Mouse (Mus musculus): ENCODE results near the gene 2310033P09Rik. TPM values are rescaled to one million over a fixed set of nuclear protein-coding genes. Genes with fewer than 3 reads are reported as not detected.

The 2310033P09Rik gene
- polyA plus RNA-seq, 1 experiment from 2014 or later: 24.3 TPM

GRCm38 (mm10) chr11:59176475-59176874 lies 31.6 kb upstream of the 2310033P09Rik start:
- Histone ChIP-seq H3K9ac (no peak overlapping the region), H3K27ac (no peak overlapping the region), H3K4me3 (0 out of 2 replicates have a peak overlapping the region, but pooled peaks have one; percentile 4), H3K27me3 (replicated peaks) (peaks cover 56% of the 10 kb centered on the region), H3K36me3 (replicated peaks) (no peaks in the 10 kb centered on the region), H3K9me3 (no peaks in the 10 kb centered on the region), H3K4me2 (no peak overlapping the region), H3K4me1 (no peaks in the 10 kb centered on the region)
- WGBS: 3% methylated on average over 48 of the region's 48 CpGs
- ATAC-seq (replicated peaks): no peak

GRCm38 (mm10) chr11:59176921-59177320 lies 31.2 kb upstream of the 2310033P09Rik start:
- 11% methylated on average over 34 of the region's 34 CpGs for WGBS
- Histone ChIP-seq H3K36me3 (replicated peaks) (no peaks in the 10 kb centered on the region), H3K9me3 (no peaks in the 10 kb centered on the region), H3K9ac (no peak overlapping the region), H3K4me1 (no peaks in the 10 kb centered on the region), H3K4me3 (no peak overlapping the region), H3K4me2 (no peak overlapping the region), H3K27ac (no peak overlapping the region), H3K27me3 (replicated peaks) (peaks cover 56% of the 10 kb centered on the region)
- ATAC-seq (replicated peaks): no peak

- Histone ChIP-seq H3K9ac (no peak within 1 kb of the TSS), H3K36me3 (replicated peaks) (peaks cover 18% of the 10 kb centered on the region; the same call in 1 of the 2 replicates), H3K27ac (no peak within 1 kb of the TSS), H3K4me2 (no peak within 1 kb of the TSS), H3K9me3 (no peaks in the 10 kb centered on the region), H3K27me3 (replicated peaks) (peaks cover 18% of the 10 kb centered on the region), H3K4me3 (no peak within 1 kb of the TSS), H3K4me1 (no peaks in the 10 kb centered on the region)
- no peak for ATAC-seq (replicated peaks)
- 24% methylated on average over 3 of the region's 3 CpGs for WGBS
These were observed 25.2 kb upstream of the 2310033P09Rik start, which contains the start of gene Gjc2 for GRCm38 (mm10) chr11:59182864-59183331. Gjc2 (minus strand) TSS chr11:59183213.

GRCm38 (mm10) chr11:59183821-59184220 lies 24.3 kb upstream of the 2310033P09Rik start:
- ATAC-seq (replicated peaks): no peak
- peaks cover 6% of the 10 kb centered on the region; the same call in 1 of the 2 replicates for H3K4me1 ChIP-seq
- WGBS: 38% methylated on average over 3 of the region's 3 CpGs
- H3K36me3 ChIP-seq (replicated peaks): peaks cover 18% of the 10 kb centered on the region; the same call in 1 of the 2 replicates
- H3K9ac ChIP-seq: no peak overlapping the region
- H3K9me3 ChIP-seq: no peaks in the 10 kb centered on the region
- no peak overlapping the region for H3K4me3 ChIP-seq
- H3K27me3 ChIP-seq (replicated peaks): peaks cover 8% of the 10 kb centered on the region
- H3K27ac ChIP-seq: no peak overlapping the region
- no peak overlapping the region for H3K4me2 ChIP-seq

- H3K27me3 ChIP-seq (replicated peaks): no peaks in the 10 kb centered on the region
- no peak for ATAC-seq (replicated peaks)
- H3K4me2 ChIP-seq: no peak overlapping the region
- no peak overlapping the region for H3K9ac ChIP-seq
- peaks cover 22% of the 10 kb centered on the region for H3K4me1 ChIP-seq
- H3K36me3 ChIP-seq (replicated peaks): peaks cover 18% of the 10 kb centered on the region; the same call in 1 of the 2 replicates
- H3K9me3 ChIP-seq: no peaks in the 10 kb centered on the region
- H3K4me3 ChIP-seq: no peak overlapping the region
- WGBS: 85% methylated on average over 5 of the region's 5 CpGs
- no peak overlapping the region for H3K27ac ChIP-seq
These were observed 22.6 kb upstream of the 2310033P09Rik start for GRCm38 (mm10) chr11:59185490-59185889.

- Histone ChIP-seq H3K4me2 (no peak overlapping the region), H3K27ac (no peak overlapping the region), H3K4me3 (no peak overlapping the region), H3K27me3 (replicated peaks) (no peaks in the 10 kb centered on the region), H3K36me3 (replicated peaks) (peaks cover 18% of the 10 kb centered on the region; the same call in 1 of the 2 replicates), H3K4me1 (peaks cover 29% of the 10 kb centered on the region), H3K9me3 (no peaks in the 10 kb centered on the region), H3K9ac (no peak overlapping the region)
- 92% methylated on average over 6 of the region's 6 CpGs for WGBS
- ATAC-seq (replicated peaks): no peak
These were observed 20.4 kb upstream of the 2310033P09Rik start for GRCm38 (mm10) chr11:59187706-59188105.

GRCm38 (mm10) chr11:59191231-59192058 lies 16.7 kb upstream of the 2310033P09Rik start:
- peak; percentile 95 for ATAC-seq (replicated peaks)
- H3K27me3 ChIP-seq (replicated peaks): no peaks in the 10 kb centered on the region
- WGBS: under 1% methylated on average over 56 of the region's 59 CpGs
- H3K27ac ChIP-seq: peak overlapping the region; percentile 93
- H3K4me1 ChIP-seq: peaks cover 29% of the 10 kb centered on the region
- peak overlapping the region; percentile 77 for H3K4me2 ChIP-seq
- H3K9me3 ChIP-seq: no peaks in the 10 kb centered on the region
- peak overlapping the region; percentile 82 for H3K4me3 ChIP-seq
- H3K9ac ChIP-seq: peak overlapping the region; percentile 80
- no peaks in the 10 kb centered on the region; the same call in 1 of the 2 replicates for H3K36me3 ChIP-seq (replicated peaks)

GRCm38 (mm10) chr11:59192059-59192386 lies 16.1 kb upstream of the 2310033P09Rik start, which contains the start of gene Guk1:
Guk1 (minus strand) TSS chr11:59192212.
- WGBS: 5% methylated on average over 16 of the region's 16 CpGs
- H3K9ac ChIP-seq: peak within 1 kb of the TSS; percentile 80

GRCm38 (mm10) chr11:59196230-59196629 lies 11.9 kb upstream of the 2310033P09Rik start:
- peaks cover 5% of the 10 kb centered on the region for H3K4me1 ChIP-seq
- no peaks in the 10 kb centered on the region for H3K27me3 ChIP-seq (replicated peaks)
- no peak overlapping the region for H3K4me3 ChIP-seq
- no peak overlapping the region for H3K27ac ChIP-seq
- H3K4me2 ChIP-seq: no peak overlapping the region
- no peaks in the 10 kb centered on the region for H3K36me3 ChIP-seq (replicated peaks)
- no peak for ATAC-seq (replicated peaks)
- H3K9ac ChIP-seq: no peak overlapping the region
- no peaks in the 10 kb centered on the region for H3K9me3 ChIP-seq

More at GRCm38 (mm10) chr11:59192059-59192386, 16.1 kb upstream of the 2310033P09Rik start, which contains the start of gene Guk1:
- H3K4me2 ChIP-seq: peak within 1 kb of the TSS; percentile 77
- peak; percentile 38 for ATAC-seq (replicated peaks)
- H3K27me3 ChIP-seq (replicated peaks): no peaks in the 10 kb centered on the region
- no peaks in the 10 kb centered on the region for H3K9me3 ChIP-seq
- peak within 1 kb of the TSS; percentile 82 for H3K4me3 ChIP-seq
- H3K36me3 ChIP-seq (replicated peaks): no peaks in the 10 kb centered on the region
- H3K27ac ChIP-seq: peak within 1 kb of the TSS; percentile 93
- H3K4me1 ChIP-seq: peaks cover 29% of the 10 kb centered on the region

- H3K9me3 ChIP-seq: no peaks in the 10 kb centered on the region
- no peaks in the 10 kb centered on the region; the same call in 1 of the 2 replicates for H3K36me3 ChIP-seq (replicated peaks)
- no peaks in the 10 kb centered on the region for H3K27me3 ChIP-seq (replicated peaks)
- peaks cover 16% of the 10 kb centered on the region for H3K4me1 ChIP-seq
- WGBS: 38% methylated on average over 16 of the region's 16 CpGs
- peak overlapping the region; percentile 72; the same call in 1 of the 2 replicates for H3K9ac ChIP-seq
- ATAC-seq (replicated peaks): peak; percentile 2; the same call in 1 of the 2 replicates
- peak overlapping the region; percentile 68 for H3K27ac ChIP-seq
- H3K4me3 ChIP-seq: peak overlapping the region; percentile 70
- H3K4me2 ChIP-seq: peak overlapping the region; percentile 90
These were observed 6.7 kb upstream of the 2310033P09Rik start for GRCm38 (mm10) chr11:59201216-59202002.

- Histone ChIP-seq H3K4me2 (peak within 1 kb of the TSS; percentile 90), H3K9ac (peak within 1 kb of the TSS; percentile 72), H3K36me3 (replicated peaks) (peaks cover 3% of the 10 kb centered on the region; the same call in 1 of the 2 replicates), H3K27ac (peak within 1 kb of the TSS; percentile 68), H3K4me1 (peaks cover 17% of the 10 kb centered on the region), H3K4me3 (peak within 1 kb of the TSS; percentile 70), H3K9me3 (no peaks in the 10 kb centered on the region), H3K27me3 (replicated peaks) (no peaks in the 10 kb centered on the region)
- WGBS: under 1% methylated on average over 63 of the region's 63 CpGs
- peak; percentile 92 for ATAC-seq (replicated peaks)
These were observed 5.8 kb upstream of the 2310033P09Rik start, which contains the start of gene Mrpl55 for GRCm38 (mm10) chr11:59202081-59202995. Mrpl55 (plus strand) TSS chr11:59202486.
